8 mouse cellular contexts compared by ENCODE assay signal in genomic region chr11:120238306-120238705, GRCm38 (mm10). TPM values are rescaled to one million over a fixed set of nuclear protein-coding genes. Genes with fewer than 3 reads are reported as not detected.
DNase-seq lines count a peak whose midpoint lies in the region; ATAC-seq and TF ChIP-seq lines count a peak whose summit lies in the region.

No protein-coding gene starts in this region.

- H3K9me3 ChIP-seq in forebrain, embryonic 11.5 days (ENCODE audit: control insufficient read depth, low read length), result no peaks in the 10 kb centered on the region
- no peaks in the 10 kb centered on the region for H3K9me3 ChIP-seq in limb, embryonic 10.5 days (replicated peaks)
- no peaks in the 10 kb centered on the region for H3K9me3 ChIP-seq in neural tube, embryonic 15.5 days (replicated peaks)

- peaks cover 38% of the 10 kb centered on the region for H3K4me1 ChIP-seq in forebrain, embryonic 11.5 days (replicated peaks; ENCODE audit: control insufficient read depth, insufficient read depth, low read length)
- peaks cover 66% of the 10 kb centered on the region for H3K4me1 ChIP-seq in limb, embryonic 10.5 days
- peaks cover 51% of the 10 kb centered on the region for H3K4me1 ChIP-seq in neural tube, embryonic 15.5 days
- H3K4me1 ChIP-seq in thymus, adult 2 months (replicated peaks; ENCODE audit: control insufficient read depth, insufficient read depth, low read length), result peaks cover 35% of the 10 kb centered on the region

- H3K9ac ChIP-seq in forebrain, embryonic 11.5 days (ENCODE audit: low read length), result peak overlapping the region; percentile 100
- H3K9ac ChIP-seq in neural tube, embryonic 15.5 days (replicated peaks), result peak overlapping the region; percentile 98

- TF ChIP-seq CTCF in thymus, adult 2 months (IDR thresholded peaks at IDR 0.05; ENCODE audit: borderline replicate concordance, control insufficient read depth, extremely low read depth, insufficient read depth, low read length, poor library complexity), result no peak

- peak overlapping the region; percentile 99 for H3K27ac ChIP-seq in forebrain, embryonic 11.5 days (ENCODE audit: low read depth, low read length)
- H3K27ac ChIP-seq in limb, embryonic 10.5 days, result peak overlapping the region; percentile 99
- H3K27ac ChIP-seq in neural tube, embryonic 15.5 days (replicated peaks), result peak overlapping the region; percentile 99
- H3K27ac ChIP-seq in thymus, adult 2 months (ENCODE audit: control insufficient read depth, insufficient read depth, low read length), result no peak overlapping the region

- H3K27me3 ChIP-seq in forebrain, embryonic 11.5 days (ENCODE audit: control insufficient read depth, insufficient read depth, low read length), result no peaks in the 10 kb centered on the region
- H3K27me3 ChIP-seq in limb, embryonic 10.5 days (ENCODE audit: low read depth, poor library complexity, severe bottlenecking), result no peaks in the 10 kb centered on the region
- no peaks in the 10 kb centered on the region for H3K27me3 ChIP-seq in neural tube, embryonic 15.5 days (replicated peaks)
- H3K27me3 ChIP-seq in thymus, adult 2 months (ENCODE audit: control insufficient read depth, insufficient read depth, low read length), result no peaks in the 10 kb centered on the region; the same call in 1 of the 2 replicates

- no peaks in the 10 kb centered on the region for H3K36me3 ChIP-seq in forebrain, embryonic 11.5 days (ENCODE audit: control insufficient read depth, insufficient read depth, low read length)
- H3K36me3 ChIP-seq in limb, embryonic 10.5 days, result peaks cover 15% of the 10 kb centered on the region
- H3K36me3 ChIP-seq in neural tube, embryonic 15.5 days, result no peaks in the 10 kb centered on the region
- no peaks in the 10 kb centered on the region for H3K36me3 ChIP-seq in thymus, adult 2 months (ENCODE audit: control insufficient read depth, insufficient read depth, low read length)

- H3K4me2 ChIP-seq in forebrain, embryonic 11.5 days (ENCODE audit: low read depth, low read length, severe bottlenecking), result peak overlapping the region; percentile 78
- H3K4me2 ChIP-seq in neural tube, embryonic 15.5 days, result peak overlapping the region; percentile 88

- no peak for ATAC-seq in forebrain, embryonic 11.5 days (replicated peaks; ENCODE audit: low FRiP score)
- no peak for ATAC-seq in neural tube, embryonic 15.5 days (ENCODE audit: low FRiP score)
- ATAC-seq in monocyte, adult 5-6 weeks (replicated peaks; ENCODE audit: insufficient number of reproducible peaks, low FRiP score, low TSS enrichment, poor library complexity, severe bottlenecking), result no peak

- 1% methylated on average over 8 of the region's 8 CpGs for WGBS in forebrain, embryonic 11.5 days
- WGBS in limb, embryonic 10.5 days, result under 1% methylated on average over 8 of the region's 8 CpGs
- 5% methylated on average over 8 of the region's 8 CpGs for WGBS in neural tube, embryonic 15.5 days
- 83% methylated on average over 8 of the region's 8 CpGs for WGBS in thymus, adult 2 months

- peak overlapping the region; percentile 96 for H3K4me3 ChIP-seq in forebrain, embryonic 11.5 days (ENCODE audit: low read depth, low read length)
- peak overlapping the region; percentile 96 for H3K4me3 ChIP-seq in limb, embryonic 10.5 days
- H3K4me3 ChIP-seq in neural tube, embryonic 15.5 days (replicated peaks), result peak overlapping the region; percentile 73
- no peak overlapping the region for H3K4me3 ChIP-seq in thymus, adult 2 months (ENCODE audit: control insufficient read depth, insufficient read depth, low read length)

- DNase-seq in kidney, postnatal 14 days, result peak; percentile 41
- no peak for DNase-seq in kidney, postnatal 10 days
- no peak for DNase-seq in forebrain, embryonic 11.5 days (ENCODE audit: low spot score)
- no peak for DNase-seq in limb, embryonic 10.5 days (ENCODE audit: low spot score)
- DNase-seq in testis, postnatal 14 days (ENCODE audit: low spot score), result no peak
- DNase-seq in thymus, adult 2 months, result no peak

- no peak for TF ChIP-seq POLR2A in thymus, adult 2 months (IDR thresholded peaks at IDR 0.05; ENCODE audit: control insufficient read depth, extremely low read depth, insufficient read depth, low read length, poor library complexity)

RNA-seq across cellular contexts. Expression of gene Bahcc1, which starts 5.6 kb away (rescaled TPM):
- polyA plus RNA-seq in forebrain, embryonic 11.5 days (2014; fragmentation: Nextera tagmentation; extraction: Ambion mirVana), result 25.2 and 30.3 TPM in 2 replicates
- polyA plus RNA-seq in limb, embryonic 10.5 days (2016; fragmentation: Nextera tagmentation; extraction: Ambion mirVana), result 19.9 and 20.3 TPM in 2 replicates
- polyA plus RNA-seq in neural tube, embryonic 15.5 days (2015; fragmentation: Nextera tagmentation; extraction: Ambion mirVana), result 8.7 and 10.4 TPM in 2 replicates
- total RNA-seq in monocyte, adult 5-6 weeks (2017), result 0.68 to 0.85 TPM (median 0.76 TPM) in 3 replicates
- 11.0 and 15.1 TPM in 2 replicates for polyA plus RNA-seq in thymus, adult 2 months (2012; rRNA removed)
